Mouse (Mus musculus) CH12F3 (cell line): ENCODE data around the gene Fuca1.

ENCODE experiments used
- in situ Hi-C: fragments of 300-500 bp; cut with MboI; formaldehyde crosslinking; loops from 2 replicates; pipeline ENCODE4 v1.14.3; 2020; ENCODE audit warnings: low sequenced_read_pairs

Fuca1 gene

DNA sequence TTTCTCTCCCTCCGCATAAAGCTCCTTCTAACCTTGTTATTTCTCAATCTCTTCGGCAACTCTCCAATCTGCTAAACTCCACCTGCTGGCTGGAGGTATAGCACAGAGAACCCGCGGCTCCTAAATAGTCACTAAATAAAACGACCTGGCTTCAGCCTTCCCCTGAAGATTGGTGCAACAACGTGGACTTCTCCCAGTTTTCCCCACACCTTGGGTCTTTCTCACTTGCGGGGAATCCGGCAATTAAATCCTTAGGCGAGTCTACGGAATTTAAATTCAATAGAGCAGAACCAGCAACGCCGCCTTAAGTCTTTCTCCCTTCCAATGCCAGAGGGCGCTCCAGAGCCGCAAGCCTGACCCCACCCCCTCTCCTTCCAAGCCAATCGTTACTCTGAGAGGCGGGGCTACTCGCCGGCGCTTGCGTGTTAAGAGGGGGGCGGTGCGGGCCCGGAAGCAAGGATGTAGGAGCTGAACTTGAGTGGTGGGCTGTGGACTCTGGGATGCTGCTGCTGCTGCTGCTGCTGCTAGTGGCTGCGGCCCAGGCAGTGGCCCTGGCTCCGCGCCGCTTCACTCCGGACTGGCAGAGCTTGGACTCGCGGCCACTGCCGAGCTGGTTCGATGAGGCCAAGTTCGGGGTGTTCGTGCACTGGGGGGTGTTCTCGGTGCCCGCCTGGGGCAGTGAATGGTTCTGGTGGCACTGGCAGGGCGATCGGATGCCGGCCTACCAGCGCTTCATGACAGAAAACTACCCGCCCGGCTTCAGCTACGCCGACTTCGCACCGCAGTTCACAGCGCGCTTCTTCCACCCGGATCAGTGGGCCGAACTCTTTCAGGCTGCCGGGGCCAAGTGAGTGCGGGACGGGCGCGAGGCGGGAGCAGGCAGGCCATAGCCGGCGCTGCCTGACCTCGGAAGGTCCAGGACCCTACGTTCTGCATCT is at the start of gene Fuca1:
TSS of gene Fuca1 (plus strand) at position 432 of the 938 bp plus-strand sequence.
- in situ Hi-C loops: no loop called here

DNA sequence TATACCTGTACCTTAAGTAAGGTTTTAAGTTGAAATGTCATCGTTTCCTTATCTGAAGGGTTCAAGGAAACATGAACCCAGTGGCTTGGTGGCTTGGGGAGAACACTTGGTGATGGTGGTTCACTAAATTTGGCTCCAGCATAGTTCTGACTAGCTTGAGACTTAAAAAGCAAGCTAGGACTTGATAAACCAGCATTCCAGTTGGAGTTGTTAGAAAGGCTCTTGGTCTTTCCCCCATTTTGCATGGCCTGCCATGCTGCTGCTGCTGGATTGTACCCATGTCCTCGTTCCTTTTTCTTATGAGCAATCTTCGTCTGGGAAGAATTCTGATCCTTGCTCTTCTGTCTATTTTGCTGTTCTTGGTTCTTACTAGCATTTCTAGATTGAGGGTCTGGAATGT is 48.5 kb upstream of the Fuca1 start:
- in situ Hi-C loops: no loop called here

DNA sequence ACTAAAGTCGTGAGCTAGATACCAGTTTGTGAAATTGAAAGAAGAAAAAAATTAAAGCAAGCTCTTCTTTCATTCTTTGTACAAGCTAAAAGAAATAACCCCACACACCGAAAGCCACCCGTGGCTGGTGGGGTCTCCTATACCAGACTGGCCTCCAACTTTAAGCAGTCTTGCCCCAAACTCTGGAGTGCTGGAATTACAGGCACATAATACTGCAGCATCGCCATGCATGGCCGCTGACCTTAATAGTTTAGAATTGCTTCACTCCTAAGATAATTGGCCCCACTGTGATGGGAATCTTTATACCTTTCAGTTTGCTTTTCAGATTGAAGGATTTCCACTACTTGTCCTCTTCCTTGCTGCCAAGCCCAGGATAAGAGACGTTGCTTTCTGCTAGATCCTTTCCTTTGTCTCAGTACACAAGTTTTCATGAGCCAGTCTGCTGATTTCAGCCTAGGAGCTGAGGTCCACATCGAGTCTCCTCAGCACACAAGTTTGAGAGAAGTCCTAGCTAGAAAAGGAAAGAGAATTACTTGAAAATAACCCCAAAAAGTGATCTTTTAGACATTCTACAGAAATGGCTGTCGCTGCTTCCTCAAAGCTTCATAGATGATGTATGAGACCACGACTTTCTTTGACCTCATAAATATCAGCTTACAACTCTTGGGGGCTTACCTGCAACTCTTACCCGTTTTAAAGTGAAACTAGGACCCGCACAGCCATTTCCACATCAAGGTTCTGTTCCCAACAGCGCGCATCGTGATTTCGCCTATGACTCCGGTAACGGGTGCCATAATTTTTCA is 47.7 kb upstream of the Fuca1 start:
- in situ Hi-C loops: no loop called here

DNA sequence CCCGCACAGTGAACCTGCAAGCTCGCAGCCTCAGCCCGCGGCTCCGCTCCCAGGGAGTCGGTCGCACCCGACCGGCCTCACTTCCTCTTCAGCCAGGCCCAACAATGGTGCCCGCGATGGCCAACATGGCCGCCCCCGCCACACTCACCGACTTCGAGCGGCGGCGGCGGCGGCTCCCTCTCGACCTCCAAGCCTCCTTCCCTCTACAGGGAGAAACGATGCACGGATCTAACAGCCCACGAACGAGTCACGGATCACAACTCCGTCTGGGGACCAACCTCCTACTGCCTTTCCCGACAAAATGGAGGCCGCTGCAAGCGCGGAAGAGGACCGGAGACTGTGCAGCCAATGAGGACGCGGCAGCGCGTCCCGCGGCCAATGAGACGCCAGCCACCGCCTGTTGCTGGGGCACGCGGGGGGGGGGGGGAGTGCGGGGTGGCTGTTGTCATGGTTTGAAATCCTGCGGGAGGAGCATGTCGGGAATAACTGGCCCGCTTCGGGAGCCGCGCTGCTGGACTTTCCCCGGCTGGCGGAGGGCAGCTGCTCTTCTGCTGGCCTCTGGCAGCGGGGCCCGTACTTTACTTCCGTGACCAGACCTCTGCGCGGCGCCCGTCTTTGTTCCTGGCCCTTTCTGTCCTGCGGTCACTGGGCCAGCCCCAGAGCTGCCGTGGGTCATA is 46.9 kb upstream of the Fuca1 start, which contains the start of gene Pnrc2:
TSS of gene Pnrc2 (minus strand) at position 325 of the 677 bp plus-strand sequence.
- in situ Hi-C loops: no loop called here

DNA sequence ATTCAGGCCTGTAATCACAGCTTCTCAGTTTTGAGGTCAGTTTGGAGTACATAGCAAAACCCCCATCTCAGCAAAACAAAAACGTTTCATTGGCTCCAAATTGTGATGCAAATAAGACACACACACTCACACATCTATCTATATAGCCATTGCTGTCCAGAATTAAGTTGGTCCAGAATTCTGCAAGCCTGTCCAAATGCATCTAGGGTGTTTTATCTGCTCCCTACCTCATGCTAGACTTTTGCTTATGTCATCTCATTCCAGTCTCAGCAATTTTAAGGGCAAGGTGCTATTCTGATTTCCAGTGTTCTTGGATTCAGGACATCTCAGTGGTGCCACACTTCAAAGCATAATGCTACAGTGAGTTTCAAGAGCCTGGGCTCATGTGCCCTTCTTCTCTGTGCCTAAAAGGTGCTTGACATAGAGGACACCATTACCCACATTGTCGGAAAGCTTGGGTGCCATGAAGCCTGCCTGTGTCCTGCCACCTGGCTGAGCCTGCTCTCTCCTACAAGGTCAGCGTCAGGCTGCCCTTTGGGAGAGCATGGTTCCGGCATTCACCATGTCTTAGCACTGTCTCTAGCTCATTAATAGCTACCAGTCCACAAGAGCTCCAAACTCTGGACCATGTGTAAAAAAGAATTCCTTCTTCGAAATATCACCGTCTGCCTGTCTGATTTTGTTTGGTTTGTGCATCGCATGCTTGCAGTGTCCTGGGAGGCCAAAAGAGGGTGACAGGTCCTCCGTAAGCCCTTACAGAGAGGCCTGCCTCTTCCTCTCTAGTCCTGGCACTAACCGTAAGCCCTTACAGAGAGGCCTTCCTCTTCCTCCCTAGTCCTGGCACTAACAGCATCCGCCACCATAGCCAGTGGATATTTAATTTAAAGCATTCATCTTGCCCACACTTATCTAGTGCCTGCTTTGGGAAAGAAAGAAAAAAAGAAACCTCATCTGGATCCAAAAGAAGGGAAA is 45.7 kb upstream of the Fuca1 start:
- in situ Hi-C loops: no loop called here

DNA sequence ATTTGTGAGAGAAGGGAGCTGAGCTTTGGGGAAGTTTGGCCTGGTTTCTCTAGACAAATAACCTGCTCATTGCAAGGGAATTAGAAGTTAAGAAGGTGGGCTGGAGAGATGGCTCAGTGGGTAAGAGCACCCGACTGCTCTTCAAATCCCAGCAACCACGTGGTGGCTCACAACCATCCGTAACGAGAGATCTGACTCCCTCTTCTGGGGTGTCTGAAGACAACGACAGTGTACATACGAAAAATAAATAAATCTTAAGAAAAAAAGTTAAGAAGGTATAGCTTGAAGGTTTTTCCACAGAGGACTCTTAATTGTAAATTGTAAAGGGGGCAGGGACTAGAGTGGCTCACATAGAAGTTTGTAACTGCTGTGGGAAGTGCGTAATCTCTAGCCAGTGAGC is 45.0 kb upstream of the Fuca1 start:
- in situ Hi-C loops: no loop called here

DNA sequence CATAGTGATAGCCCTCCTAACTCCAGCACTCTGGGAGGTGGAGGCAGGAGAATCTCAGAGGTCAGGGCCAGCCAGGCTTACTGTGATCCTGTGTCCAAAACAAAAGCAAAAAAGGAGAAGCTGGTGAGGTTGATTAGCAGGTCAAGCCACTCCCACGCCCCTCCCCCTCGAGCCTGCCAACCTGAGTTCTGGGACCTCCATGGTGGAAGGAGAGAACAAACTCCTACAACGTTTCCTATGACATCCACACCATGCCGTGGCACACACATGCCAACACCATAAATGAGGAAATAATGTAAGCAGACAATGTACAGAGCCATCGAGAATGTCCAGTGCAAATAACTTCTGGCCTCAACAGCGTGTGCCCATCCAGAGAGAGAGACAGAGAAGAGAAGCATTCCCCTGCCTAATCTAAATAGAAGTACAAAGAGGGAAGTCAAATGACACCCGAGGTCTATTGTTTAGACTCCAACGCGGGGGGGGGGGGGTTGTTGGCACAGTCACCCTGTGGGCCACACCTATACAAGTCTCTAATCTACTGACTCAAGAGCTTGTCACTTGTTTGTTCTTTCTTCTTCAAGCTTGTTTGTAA is 44.4 kb upstream of the Fuca1 start:
- in situ Hi-C loops: no loop called here

DNA sequence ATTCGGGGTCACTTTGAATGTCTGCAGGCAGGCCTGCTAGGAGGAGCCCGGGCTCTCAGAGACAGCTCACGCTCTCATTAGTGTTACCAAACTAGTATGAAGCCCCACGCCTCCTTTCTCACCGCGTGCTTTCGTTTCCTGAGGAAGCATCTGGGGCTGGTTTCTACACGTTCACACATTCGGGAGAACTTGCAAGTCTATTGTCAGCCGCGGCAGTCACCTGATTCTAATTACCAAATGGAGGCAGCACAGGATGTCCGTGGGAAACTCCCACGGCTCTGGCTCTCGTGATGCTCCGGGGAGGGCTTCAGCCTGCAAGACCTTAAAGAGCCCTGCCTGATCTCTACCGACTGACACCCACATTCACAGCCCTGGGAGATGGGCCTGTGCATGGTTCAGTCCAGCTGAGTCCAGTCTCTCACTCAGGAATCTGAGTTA is 43.9 kb upstream of the Fuca1 start:
- in situ Hi-C loops: no loop called here

DNA sequence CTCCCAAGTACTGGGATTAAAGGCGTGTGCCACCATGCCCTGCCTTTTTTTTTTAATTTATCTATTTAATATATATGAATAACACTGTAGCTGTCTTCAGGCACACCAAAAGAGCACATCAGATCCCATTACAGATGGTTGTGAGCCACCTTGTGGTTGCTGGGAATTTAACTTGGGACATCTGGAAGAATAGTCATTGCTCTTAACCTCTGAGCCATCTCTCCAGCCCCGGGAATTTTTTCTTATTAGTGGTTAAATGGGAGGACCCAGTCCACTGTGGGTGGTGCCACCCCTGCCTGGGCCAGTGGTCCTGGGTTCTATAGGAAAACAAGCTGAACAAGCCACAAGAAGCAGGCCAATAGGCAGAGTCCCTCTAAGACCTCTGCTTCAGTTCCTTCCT is 42.8 kb upstream of the Fuca1 start:
- in situ Hi-C loops: no loop called here

DNA sequence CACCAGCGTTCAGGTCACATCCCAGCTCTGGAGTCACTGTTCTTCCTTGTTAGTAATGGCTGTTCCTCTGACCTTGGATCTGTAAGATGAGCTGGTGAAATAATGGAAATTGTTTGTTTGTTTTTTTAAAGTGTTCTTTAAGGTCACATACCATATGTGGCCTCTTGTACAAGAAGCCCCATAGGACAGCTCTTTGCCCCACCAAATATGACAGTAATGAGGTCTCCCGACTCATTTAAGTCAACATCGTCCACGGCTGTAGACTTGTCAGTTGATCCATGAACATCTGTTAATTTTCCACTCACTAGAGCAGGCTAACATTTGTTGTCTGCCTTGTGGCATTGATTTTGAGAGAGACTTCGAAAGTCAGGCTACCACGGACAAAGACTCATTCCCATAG is 41.5 kb upstream of the Fuca1 start:
- in situ Hi-C loops: no loop called here

DNA sequence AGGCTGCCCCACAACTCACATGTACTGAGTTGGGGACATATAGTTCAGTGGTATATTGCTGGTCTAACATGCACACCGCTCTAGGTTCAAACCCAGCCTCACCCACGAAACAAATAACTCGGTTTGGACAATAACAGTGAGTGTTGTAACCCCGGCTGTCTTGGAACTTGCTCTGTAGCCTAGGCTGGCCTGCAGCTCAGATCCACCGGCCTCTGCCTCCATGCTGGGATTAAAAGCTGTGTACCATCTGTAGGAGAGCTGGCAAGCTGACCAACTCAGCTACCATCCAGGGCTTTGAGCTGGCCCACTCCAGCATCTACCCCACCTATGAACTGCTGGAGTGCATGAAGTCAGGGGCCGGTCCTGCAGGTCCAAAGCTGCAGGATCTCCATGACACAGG is 40.5 kb upstream of the Fuca1 start:
- in situ Hi-C loops: loop anchor here (5.0 kb wide), 1 partner anchor 37 kb away; no protein-coding TSS in a partner anchor

DNA sequence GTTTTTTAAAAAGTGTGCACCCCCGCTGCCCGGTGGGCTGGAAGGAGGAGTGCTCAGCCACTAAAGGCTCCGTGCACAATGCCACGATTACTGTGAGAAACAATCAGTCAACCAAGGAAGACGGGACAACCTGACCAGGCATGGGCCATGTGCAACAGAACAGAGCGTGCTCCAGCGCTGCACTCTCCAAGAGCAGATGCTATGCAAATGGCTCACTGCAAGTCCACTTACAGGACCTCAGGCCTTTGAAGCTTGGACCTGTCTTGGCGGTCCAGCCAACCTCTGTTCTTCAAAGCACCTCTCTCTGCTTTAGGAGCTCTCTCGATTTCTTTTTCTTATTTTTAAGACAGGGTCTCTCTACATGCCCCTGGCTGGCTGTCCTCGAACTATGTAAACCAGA is 40.0 kb upstream of the Fuca1 start:
- in situ Hi-C loops: loop anchor here (5.0 kb wide), 1 partner anchor 37 kb away; no protein-coding TSS in a partner anchor

DNA sequence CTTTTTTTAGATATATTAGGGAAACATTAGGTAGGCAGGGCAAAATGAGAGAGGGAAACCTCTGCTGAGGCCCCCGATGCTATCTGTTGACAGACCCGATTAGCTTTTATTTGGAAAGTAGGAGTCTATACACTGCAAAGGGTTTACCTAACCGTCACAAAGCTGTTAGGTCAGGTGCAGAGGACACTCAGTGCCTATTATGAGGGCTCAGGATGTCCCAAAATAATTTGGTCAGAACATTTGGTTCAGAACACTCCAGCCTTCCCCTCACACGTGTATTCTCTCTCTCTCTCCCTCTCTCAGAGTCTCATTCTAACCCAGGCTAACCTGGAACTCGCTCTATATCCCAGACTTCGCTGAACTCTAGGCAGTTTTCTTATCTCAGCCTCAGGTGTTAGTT is 38.5 kb upstream of the Fuca1 start:
- in situ Hi-C loops: loop anchor here (5.0 kb wide), 1 partner anchor 35 kb away; no protein-coding TSS in a partner anchor

DNA sequence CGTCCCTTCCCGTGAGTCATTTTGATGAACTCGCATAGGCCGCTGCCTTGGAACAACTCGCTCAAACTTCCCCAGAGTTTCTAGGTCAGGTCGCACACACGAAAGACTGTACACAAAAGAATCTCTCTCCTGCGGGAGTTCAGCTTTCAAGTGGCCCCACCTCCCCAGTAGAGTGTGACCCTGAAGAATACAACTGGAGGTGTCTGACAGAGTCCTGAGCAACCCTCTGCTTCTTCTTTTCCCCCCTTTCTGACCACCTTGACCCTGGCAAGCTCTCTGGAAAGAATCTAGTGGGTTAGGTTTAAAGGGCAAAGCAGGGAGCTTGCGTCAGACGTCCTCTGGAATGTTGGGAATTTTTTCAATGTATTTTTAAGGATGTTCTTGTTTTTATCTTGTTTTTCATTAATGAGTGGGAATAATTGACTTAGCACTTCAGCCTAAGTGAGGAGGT is 37.1 kb upstream of the Fuca1 start:
- in situ Hi-C loops: loop anchor here (5.0 kb wide), 1 partner anchor 34 kb away; no protein-coding TSS in a partner anchor

DNA sequence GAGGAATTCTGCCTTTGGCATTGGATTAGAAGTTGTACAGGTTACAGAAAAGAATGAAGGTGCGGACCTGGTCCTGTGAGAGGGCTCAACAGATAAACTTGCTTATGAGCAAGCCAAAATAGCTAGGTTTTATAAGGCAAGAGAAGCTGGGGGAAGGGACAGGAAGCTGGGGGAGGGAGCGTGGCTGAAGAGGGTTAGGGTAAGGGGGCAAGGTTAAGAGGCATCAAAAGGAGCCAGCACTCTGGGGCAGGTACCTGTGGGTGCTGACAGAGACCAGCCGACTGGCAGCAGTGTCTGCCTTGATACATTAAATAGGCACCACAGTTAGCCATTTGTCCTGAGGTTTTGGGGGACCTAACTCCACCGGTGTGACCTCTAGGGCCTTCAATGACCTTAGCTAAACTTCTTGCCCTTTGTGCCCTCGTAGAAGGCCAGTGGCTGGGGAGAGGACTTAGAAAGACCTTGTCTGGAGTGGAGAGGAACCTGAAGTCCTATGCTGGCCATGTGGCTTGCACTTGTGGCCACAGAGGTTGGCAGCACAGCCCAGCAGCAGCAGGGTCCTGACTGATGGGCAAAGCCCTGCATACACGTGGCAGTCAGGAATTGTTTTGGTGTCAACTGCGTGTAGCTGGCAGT is 36.5 kb upstream of the Fuca1 start:
- in situ Hi-C loops: loop anchor here (5.0 kb wide), 1 partner anchor 33 kb away; no protein-coding TSS in a partner anchor

DNA sequence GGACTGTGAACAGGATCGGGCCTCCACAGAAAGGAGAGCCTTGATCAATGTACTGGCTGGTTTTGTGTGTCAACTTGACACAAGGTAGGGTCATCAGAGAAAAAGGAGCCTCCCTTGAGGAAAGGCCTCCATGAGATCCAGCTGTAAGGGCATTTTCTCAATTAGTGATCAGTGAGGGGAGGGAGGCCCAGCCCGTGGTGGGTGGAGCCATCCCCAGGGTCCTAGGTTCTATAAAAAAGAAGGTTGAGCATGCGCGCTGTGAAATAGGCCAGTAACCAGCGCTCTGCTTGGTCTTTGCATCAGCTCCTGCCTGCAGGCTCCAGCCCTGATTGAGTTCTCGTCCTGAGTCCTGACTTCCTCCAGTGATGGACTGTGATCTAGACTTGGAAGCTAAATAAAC is 36.0 kb upstream of the Fuca1 start:
- in situ Hi-C loops: loop anchor here (5.0 kb wide), 1 partner anchor 33 kb away; no protein-coding TSS in a partner anchor

DNA sequence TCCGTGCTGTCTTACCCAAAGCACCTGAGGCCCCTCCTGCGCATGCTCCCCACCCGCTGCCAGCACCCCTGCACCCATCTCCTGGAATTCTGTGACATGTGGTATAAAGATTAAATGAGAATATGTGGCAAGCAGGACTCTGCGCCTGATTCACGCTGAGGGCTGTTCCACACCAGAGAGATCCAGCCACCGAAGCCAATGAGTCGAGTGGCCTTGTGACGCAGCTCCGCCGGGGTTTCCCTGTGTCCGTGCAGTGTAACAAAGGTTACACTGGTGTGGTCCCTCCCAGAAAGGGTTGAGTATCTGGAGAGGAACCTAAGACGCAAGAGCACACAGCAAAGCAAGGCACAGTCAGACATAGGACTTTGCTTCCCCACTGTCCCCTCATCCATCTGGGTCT is 34.9 kb upstream of the Fuca1 start:
- in situ Hi-C loops: no loop called here

DNA sequence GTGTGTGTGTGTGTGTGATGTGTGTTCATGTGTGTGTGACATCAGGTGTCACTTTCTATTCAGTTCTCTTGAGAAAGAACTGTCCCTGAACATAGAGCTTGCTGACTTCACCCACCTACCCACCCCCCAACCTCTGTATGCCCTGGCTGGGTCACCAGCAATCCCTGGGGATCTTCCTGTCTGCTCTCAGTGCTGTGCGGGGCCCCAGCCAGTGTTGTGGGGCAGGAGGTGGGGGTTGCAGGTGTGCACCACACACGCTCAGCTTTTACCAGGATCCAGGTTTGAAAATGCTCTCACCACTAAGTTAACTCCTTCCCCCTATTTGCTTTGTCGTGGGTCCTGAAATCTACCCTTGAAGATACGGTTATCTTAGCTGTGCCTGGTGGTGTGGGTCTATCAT is 34.4 kb upstream of the Fuca1 start:
- in situ Hi-C loops: no loop called here
